In genomic region chr10:45676796-45677195, GRCm38 (mm10) we compare ENCODE assay signal across 14 mouse cellular contexts.
DNase-seq lines count a peak whose midpoint lies in the region; ATAC-seq and TF ChIP-seq lines count a peak whose summit lies in the region.
"Had no signal": no experiment of that assay in that cellular context is flagged by ENCODE, and none has a peak within 500 bp of the region (broad histone marks: within the 10 kb centered on the region; RNA-seq: fewer than 3 reads in every experiment).

No protein-coding gene starts in this region.

- no peaks in the 10 kb centered on the region for H3K9me3 ChIP-seq in lung, embryonic 14.5 days (ENCODE audit: low read depth, low read length)
- H3K9me3 ChIP-seq: hindbrain, embryonic 15.5 days had no signal

- H3K4me1 ChIP-seq in lung, embryonic 14.5 days (ENCODE audit: insufficient read depth) = no peaks in the 10 kb centered on the region
- H3K4me1 ChIP-seq: hindbrain, embryonic 15.5 days had no signal

- intact Hi-C loops in gastrocnemius, adult 2 months (cut with DNase I) = loop anchor here (2.0 kb wide), 2 partner anchors 124 to 240 kb away; no protein-coding TSS in a partner anchor
- intact Hi-C loops in gastrocnemius, postnatal 36 days (cut with DNase I) = loop anchor here (5.0 kb wide), 2 partner anchors 121 to 241 kb away; no protein-coding TSS in a partner anchor

- TF ChIP-seq POLR2A in brain, embryonic 14.5 days (IDR thresholded peaks at IDR 0.05; ENCODE audit: borderline replicate concordance, extremely low read depth, insufficient read depth, insufficient read length, poor library complexity, severe bottlenecking) = no peak

- no peak overlapping the region for H3K4me2 ChIP-seq in lung, embryonic 14.5 days
- H3K4me2 ChIP-seq: hindbrain, embryonic 15.5 days had no signal

- no peak overlapping the region for H3K27ac ChIP-seq in gastrocnemius, adult 2 months
- no peak overlapping the region for H3K27ac ChIP-seq in lung, embryonic 14.5 days (ENCODE audit: low read depth)
- H3K27ac ChIP-seq: hindbrain, embryonic 15.5 days had no signal

- 0 out of 2 replicates have a peak, but pooled peaks cover 5% of the 10 kb centered on the region for H3K36me3 ChIP-seq in lung, embryonic 14.5 days (ENCODE audit: insufficient read depth)
- H3K36me3 ChIP-seq: hindbrain, embryonic 15.5 days had no signal

- ATAC-seq in lung, embryonic 14.5 days (ENCODE audit: insufficient read depth) = no peak
- no peak for ATAC-seq in megakaryocyte-erythroid progenitor cell, adult 5-6 weeks (replicated peaks; ENCODE audit: low FRiP score, low TSS enrichment, poor library complexity, severe bottlenecking)
- ATAC-seq: midbrain, embryonic 16.5 days had no signal

- TF ChIP-seq CTCF in gastrocnemius, adult 2 months (IDR thresholded peaks at IDR 0.05) = peak; percentile 66
- peak; percentile 40 for TF ChIP-seq CTCF in lung, embryonic 14.5 days (IDR thresholded peaks at IDR 0.05; ENCODE audit: low read depth)
- TF ChIP-seq CTCF in brain, embryonic 14.5 days (IDR thresholded peaks at IDR 0.05; ENCODE audit: borderline replicate concordance, extremely low read depth, insufficient read depth, insufficient read length) = no peak

- DNase-seq in gastrocnemius, adult 2 months = no peak
- no peak for DNase-seq in gastrocnemius, postnatal 36 days
- DNase-seq in lung, embryonic 14.5 days = peak; percentile 63
- DNase-seq in lung, postnatal 25 days (ENCODE audit: low spot score) = no peak
- peak; percentile 66 for DNase-seq in brain, embryonic 14.5 days (ENCODE audit: low read depth)
- peak; percentile 38 for DNase-seq in retina, embryonic 14.5 days (ENCODE audit: low spot score)
- no peak for DNase-seq in kidney, adult 18-20 months
- DNase-seq: adrenal gland, postnatal 14 days; cerebellum, adult 9-11 months; lung, adult 18-20 months had no signal

- H3K27me3 ChIP-seq in lung, embryonic 14.5 days (ENCODE audit: insufficient read depth, low read length) = no peaks in the 10 kb centered on the region
- H3K27me3 ChIP-seq: hindbrain, embryonic 15.5 days had no signal

- H3K4me3 ChIP-seq in gastrocnemius, adult 2 months = no peak overlapping the region
- H3K4me3 ChIP-seq in lung, embryonic 14.5 days (ENCODE audit: low read depth, low read length) = no peak overlapping the region
- H3K4me3 ChIP-seq: erythroblast, embryonic 14.5 days; hindbrain, embryonic 15.5 days had no signal

- no peak overlapping the region for H3K9ac ChIP-seq in lung, embryonic 14.5 days
- H3K9ac ChIP-seq: hindbrain, embryonic 15.5 days had no signal

Comparison
In these comparisons a context has a peak if more than half of its experiments do, and no peak if none do; other contexts are left out.
1. DNase-seq: peak in lung, embryonic 14.5 days (single experiment), brain, embryonic 14.5 days (single experiment) and retina, embryonic 14.5 days (single experiment); none in gastrocnemius, adult 2 months (single experiment), gastrocnemius, postnatal 36 days (0 of 2), lung, postnatal 25 days (single experiment) and kidney, adult 18-20 months (single experiment).